Mouse (Mus musculus) erythroblast, embryonic 14.5 days (primary cell): ENCODE results near the gene Car9. TPM values are rescaled to one million over a fixed set of nuclear protein-coding genes. Genes with fewer than 3 reads are reported as not detected.
"Not testable (repeated sequence)": the region's sequence is repeated elsewhere in the genome, so short reads cannot be mapped to it uniquely, and the experiment has no call there.

Experiments used
- H3K27me3 ChIP-seq: 2 replicates; pipeline ENCODE4 v1.6.1; 2012; ENCODE audit warnings: inconsistent platforms; ENCODE audit not compliant: control insufficient read depth
- H3K36me3 ChIP-seq: 2 replicates; pipeline ENCODE4 v1.6.1; 2012; ENCODE audit warnings: mild to moderate bottlenecking, inconsistent platforms; ENCODE audit not compliant: control insufficient read depth
- H3K4me1 ChIP-seq: 2 replicates; pipeline ENCODE4 v1.6.1; 2012; ENCODE audit warnings: inconsistent platforms; ENCODE audit not compliant: control insufficient read depth
- H3K4me3 ChIP-seq: replicated peaks from 2 replicates; pipeline ENCODE3; 2012; ENCODE audit warnings: moderate library complexity, mild to moderate bottlenecking, inconsistent platforms
- H3K9me3 ChIP-seq: 2 replicates; pipeline ENCODE4 v1.6.1; 2012; ENCODE audit warnings: low read length, inconsistent platforms, mixed read lengths; ENCODE audit not compliant: control insufficient read depth
- GATA1 ChIP-seq: IDR thresholded peaks from 2 replicates; pipeline ENCODE4 v1.6.1; 2012; ENCODE audit warnings: low read length, inconsistent platforms, mixed read lengths
- TAL1 ChIP-seq: IDR thresholded peaks from 3 replicates; pipeline ENCODE4 v1.6.1; 2012; ENCODE audit warnings: low read length, inconsistent platforms, mixed read lengths
- polyA plus RNA-seq: library from polyadenylated mRNA; stranded (reverse); fragments of >175 nt; gene quantifications from 2 replicates; pipeline ENCODE4 v1.2.3, GENCODE M21; 2012

Car9 gene
- polyA plus RNA-seq, 1 experiment, result not detected

GRCm38 (mm10) chr4:43478906-43479832, 27.6 kb upstream of the Car9 start:
- Histone ChIP-seq H3K4me3 (peak overlapping the region; percentile 23), H3K9me3 (no peaks in the 10 kb centered on the region), H3K4me1 (peaks cover 19% of the 10 kb centered on the region), H3K27me3 (peaks cover 6% of the 10 kb centered on the region), H3K36me3 (no peaks in the 10 kb centered on the region)
- TF ChIP-seq GATA1 (no peak), TAL1 (no peak)

DNA sequence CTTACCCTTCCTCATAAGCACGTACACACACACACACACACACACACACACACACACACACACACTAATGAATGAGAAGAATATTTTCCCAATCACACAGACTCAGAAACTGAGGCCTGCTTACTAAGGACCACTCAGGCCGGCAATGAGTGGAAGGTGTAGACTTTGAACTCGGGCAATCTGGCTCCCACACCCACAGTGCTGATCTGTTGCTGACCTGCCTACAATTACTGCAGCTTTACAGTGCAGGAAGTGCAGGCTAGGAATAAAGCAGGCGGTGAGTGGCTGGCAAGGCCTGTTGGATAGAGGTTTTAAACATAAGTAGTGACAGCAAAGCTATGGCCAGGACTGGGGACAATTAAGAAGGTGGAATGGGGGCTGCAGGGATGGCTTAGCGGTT, 25.8 kb upstream of the Car9 start:
- peaks cover 6% of the 10 kb centered on the region for H3K27me3 ChIP-seq
- H3K4me1 ChIP-seq, result peaks cover 19% of the 10 kb centered on the region
- TF ChIP-seq TAL1, result no peak
- TF ChIP-seq GATA1, result no peak
- no peak overlapping the region for H3K4me3 ChIP-seq
- no peaks in the 10 kb centered on the region for H3K36me3 ChIP-seq
- H3K9me3 ChIP-seq, result peaks cover 3% of the 10 kb centered on the region

- H3K4me3 ChIP-seq, result no peak overlapping the region
- peaks cover 17% of the 10 kb centered on the region for H3K4me1 ChIP-seq
- TF ChIP-seq GATA1, result no peak
- no peak for TF ChIP-seq TAL1
- peaks cover 3% of the 10 kb centered on the region for H3K9me3 ChIP-seq
- H3K36me3 ChIP-seq, result no peaks in the 10 kb centered on the region
- H3K27me3 ChIP-seq, result peaks cover 6% of the 10 kb centered on the region
Observed at GRCm38 (mm10) chr4:43481894-43482456, 24.8 kb upstream of the Car9 start.

DNA sequence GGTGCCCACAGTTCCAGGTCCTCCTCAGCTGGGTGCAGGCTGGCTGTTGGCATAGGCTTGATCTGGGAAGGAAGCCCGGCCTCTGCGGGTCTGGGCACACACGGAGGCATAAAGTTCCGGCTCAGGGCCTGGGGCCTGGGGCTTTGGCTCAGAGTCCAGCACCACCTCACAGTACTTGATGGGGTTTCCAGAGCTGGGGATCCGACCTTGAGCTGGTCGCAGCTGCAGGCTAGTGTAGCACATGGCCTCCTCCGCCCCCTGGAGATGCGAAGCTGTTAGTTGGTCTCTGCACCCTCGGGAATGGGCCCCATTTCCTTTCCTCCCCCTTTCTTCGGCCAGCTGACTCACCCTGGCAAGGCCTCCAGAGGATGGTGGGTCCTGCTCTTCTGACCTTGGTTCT, 24.2 kb upstream of the Car9 start:
- no peaks in the 10 kb centered on the region for H3K36me3 ChIP-seq
- peaks cover 3% of the 10 kb centered on the region for H3K9me3 ChIP-seq
- no peak for TF ChIP-seq GATA1
- H3K4me1 ChIP-seq, result peaks cover 17% of the 10 kb centered on the region
- H3K4me3 ChIP-seq, result no peak overlapping the region
- peaks cover 6% of the 10 kb centered on the region for H3K27me3 ChIP-seq

GRCm38 (mm10) chr4:43483535-43484091, 23.2 kb upstream of the Car9 start, which contains the start of gene Sit1:
Gene Sit1 (minus strand): TSS chr4:43483734.
- peaks cover 6% of the 10 kb centered on the region for H3K27me3 ChIP-seq
- H3K36me3 ChIP-seq, result no peaks in the 10 kb centered on the region
- TF ChIP-seq TAL1 (no peak), GATA1 (no peak)
- peaks cover 3% of the 10 kb centered on the region for H3K9me3 ChIP-seq
- no peak within 1 kb of the TSS for H3K4me3 ChIP-seq
- peaks cover 12% of the 10 kb centered on the region for H3K4me1 ChIP-seq

DNA sequence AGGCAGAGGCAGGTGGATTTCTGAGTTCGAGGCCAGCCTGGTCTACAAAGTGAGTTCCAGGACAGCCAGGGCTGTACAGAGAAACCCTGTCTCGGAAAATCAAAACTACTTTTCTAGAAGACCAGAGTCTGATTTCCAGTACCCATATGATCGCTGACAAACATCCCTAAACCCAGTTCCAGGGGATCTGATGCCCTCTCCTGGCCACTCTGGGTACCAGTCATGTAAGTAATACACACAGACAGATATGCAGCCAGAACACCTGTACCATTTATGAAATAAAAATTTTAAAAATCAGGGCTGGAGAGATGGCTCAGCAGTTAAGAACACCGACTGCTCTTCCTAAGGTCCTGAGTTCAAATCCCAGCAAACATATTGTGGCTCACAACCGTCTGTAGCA, 21.1 kb upstream of the Car9 start:
- not testable (repeated sequence) for H3K36me3 ChIP-seq

DNA sequence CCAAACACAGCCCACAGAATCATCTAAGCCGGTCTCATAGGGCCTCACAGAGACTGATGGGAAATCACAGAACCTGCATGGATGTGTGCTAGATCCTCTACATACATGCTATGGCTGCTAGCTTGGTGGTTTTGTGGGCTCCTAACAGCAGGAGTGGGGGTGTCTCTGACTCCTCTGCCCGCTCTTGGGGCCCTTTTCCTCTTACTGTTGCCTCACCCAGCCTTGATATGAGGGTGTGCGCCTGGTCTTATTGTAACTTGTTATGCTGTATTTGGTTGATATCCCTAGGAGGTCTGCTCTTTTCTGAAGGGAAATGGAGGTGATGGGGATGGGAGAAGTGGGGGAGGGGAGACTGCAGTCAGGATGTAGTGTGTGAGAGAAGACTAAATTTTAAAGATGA, 17.2 kb upstream of the Car9 start:
- Histone ChIP-seq H3K9me3 (peaks cover 3% of the 10 kb centered on the region), H3K4me3 (no peak overlapping the region), H3K36me3 (no peaks in the 10 kb centered on the region), H3K4me1 (peaks cover 47% of the 10 kb centered on the region), H3K27me3 (no peaks in the 10 kb centered on the region)
- no peak for TF ChIP-seq GATA1
- no peak for TF ChIP-seq TAL1

More for the DNA sequence above, 21.1 kb upstream of the Car9 start:
- H3K27me3 ChIP-seq, H3K9me3 ChIP-seq, H3K4me3 ChIP-seq: not testable (repeated sequence)
- peaks cover 18% of the 10 kb centered on the region for H3K4me1 ChIP-seq

GRCm38 (mm10) chr4:43490801-43491200, 16.0 kb upstream of the Car9 start:
- H3K27me3 ChIP-seq, result no peaks in the 10 kb centered on the region
- peak; percentile 31; the same call in 1 of the 3 replicates for TF ChIP-seq TAL1
- no peak for TF ChIP-seq GATA1
- H3K9me3 ChIP-seq, result no peaks in the 10 kb centered on the region
- peaks cover 12% of the 10 kb centered on the region for H3K36me3 ChIP-seq
- peaks cover 59% of the 10 kb centered on the region for H3K4me1 ChIP-seq
- H3K4me3 ChIP-seq, result no peak overlapping the region

- H3K36me3 ChIP-seq, result peaks cover 26% of the 10 kb centered on the region
- H3K4me1 ChIP-seq, result peaks cover 71% of the 10 kb centered on the region
- no peak for TF ChIP-seq TAL1
- TF ChIP-seq GATA1, result no peak
Observed at GRCm38 (mm10) chr4:43492101-43492820, 14.5 kb upstream of the Car9 start.

More at GRCm38 (mm10) chr4:43492101-43492820, 14.5 kb upstream of the Car9 start:
- Histone ChIP-seq H3K9me3 (no peaks in the 10 kb centered on the region), H3K4me3 (peak overlapping the region; percentile 81), H3K27me3 (no peaks in the 10 kb centered on the region)
